Mouse (Mus musculus): Measurements from ENCODE around the gene Ppp1r1c. TPM values are rescaled to one million over a fixed set of nuclear protein-coding genes. Genes with fewer than 3 reads are reported as not detected.

Gene Ppp1r1c
- polyA plus RNA-seq, 1 experiment from 2014 or later, result 93.7 TPM

DNA sequence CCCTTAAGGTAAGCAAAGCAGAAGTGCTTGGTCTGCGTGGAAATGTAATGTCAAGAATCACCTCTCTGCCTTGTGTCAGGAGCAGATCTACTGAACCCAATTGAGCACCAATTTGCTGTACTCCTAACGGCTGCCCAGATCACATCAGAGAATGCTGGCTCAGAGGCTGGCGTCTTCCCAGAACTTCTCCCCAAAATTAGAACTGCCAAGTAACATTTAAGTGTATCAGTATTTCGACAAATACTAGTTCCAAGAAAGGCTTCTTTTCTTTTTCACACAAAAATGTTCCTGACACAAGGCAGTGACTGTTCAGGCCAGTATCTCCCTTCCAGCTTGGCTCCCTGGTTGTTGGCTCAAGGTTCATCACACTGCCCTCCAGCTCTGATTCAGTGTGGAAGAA lies 52.4 kb downstream of the Ppp1r1c start:
- Histone ChIP-seq H3K4me2 (no peak overlapping the region), H3K27ac (replicated peaks) (no peak overlapping the region), H3K9me3 (no peaks in the 10 kb centered on the region), H3K4me1 (replicated peaks) (no peaks in the 10 kb centered on the region), H3K4me3 (no peak overlapping the region), H3K36me3 (no peaks in the 10 kb centered on the region), H3K27me3 (no peaks in the 10 kb centered on the region), H3K9ac (no peak overlapping the region)
- 87% methylated on average over 4 of the region's 4 CpGs for WGBS
- ATAC-seq (ENCODE audit: low read depth), result no peak

DNA sequence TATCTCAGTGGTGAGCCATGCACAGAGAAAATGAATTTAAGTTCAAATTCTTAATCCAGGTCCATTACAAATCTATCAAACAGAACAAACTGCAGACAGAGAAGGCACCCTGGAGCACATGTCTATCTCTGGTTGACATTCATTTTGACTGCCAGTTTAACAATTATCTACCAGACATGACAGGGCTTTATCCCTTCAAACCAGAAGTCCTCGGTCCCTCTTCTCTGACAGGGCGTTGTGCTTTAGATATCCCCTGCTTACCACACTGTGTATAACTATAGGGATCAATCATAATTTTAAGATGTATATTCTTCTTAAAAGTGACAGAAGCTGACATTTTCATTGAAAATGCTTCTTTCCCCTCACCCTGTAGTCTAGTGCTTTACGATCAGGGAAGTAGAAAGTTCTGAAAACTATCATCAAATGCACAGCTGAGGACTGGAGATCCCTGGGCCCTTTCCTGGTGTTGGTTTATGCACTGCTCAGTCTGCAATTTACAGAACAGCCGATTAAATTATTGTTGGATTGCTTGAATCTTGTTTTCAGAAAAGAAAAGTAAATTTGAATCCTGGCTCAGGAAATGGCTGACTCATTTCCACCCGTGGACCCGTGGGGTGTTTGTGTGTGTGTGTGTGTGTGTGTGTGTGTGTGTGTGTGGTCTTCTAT lies 55.3 kb downstream of the Ppp1r1c start:
- no peak overlapping the region for H3K9ac ChIP-seq
- no peaks in the 10 kb centered on the region for H3K4me1 ChIP-seq (replicated peaks)
- no peaks in the 10 kb centered on the region for H3K27me3 ChIP-seq
- H3K27ac ChIP-seq (replicated peaks), result no peak overlapping the region
- H3K4me2 ChIP-seq, result no peak overlapping the region
- WGBS, result 82% methylated on average over 6 of the region's 6 CpGs
- ATAC-seq (ENCODE audit: low read depth), result no peak
- no peaks in the 10 kb centered on the region for H3K36me3 ChIP-seq
- no peaks in the 10 kb centered on the region for H3K9me3 ChIP-seq
- no peak overlapping the region for H3K4me3 ChIP-seq

DNA sequence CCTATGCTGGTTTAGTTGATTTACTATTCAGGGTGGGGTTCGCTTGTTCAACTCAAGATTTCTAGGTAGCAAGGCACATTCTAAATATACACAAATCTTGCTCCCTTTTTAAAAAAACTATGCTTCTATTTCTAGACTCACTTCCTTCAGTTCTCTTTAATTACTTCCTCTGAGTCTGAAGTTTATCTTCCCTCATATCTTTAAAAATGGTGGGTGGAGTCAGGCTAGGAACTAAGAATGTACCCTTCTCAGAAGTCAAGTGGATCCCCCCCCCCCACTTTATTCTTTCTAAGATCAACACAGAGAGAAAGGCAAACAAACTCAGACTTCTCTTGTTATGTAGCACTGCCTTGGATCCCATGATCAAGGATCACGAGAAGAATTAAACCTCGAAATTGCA lies 57.5 kb downstream of the Ppp1r1c start:
- H3K36me3 ChIP-seq, result no peaks in the 10 kb centered on the region
- WGBS, result 88% methylated on average over 3 of the region's 3 CpGs
- H3K4me3 ChIP-seq, result no peak overlapping the region
- H3K9ac ChIP-seq, result no peak overlapping the region
- ATAC-seq (ENCODE audit: low read depth), result no peak
- no peaks in the 10 kb centered on the region for H3K9me3 ChIP-seq
- H3K4me2 ChIP-seq, result no peak overlapping the region
- no peaks in the 10 kb centered on the region for H3K4me1 ChIP-seq (replicated peaks)
- H3K27ac ChIP-seq (replicated peaks), result no peak overlapping the region
- no peaks in the 10 kb centered on the region for H3K27me3 ChIP-seq

DNA sequence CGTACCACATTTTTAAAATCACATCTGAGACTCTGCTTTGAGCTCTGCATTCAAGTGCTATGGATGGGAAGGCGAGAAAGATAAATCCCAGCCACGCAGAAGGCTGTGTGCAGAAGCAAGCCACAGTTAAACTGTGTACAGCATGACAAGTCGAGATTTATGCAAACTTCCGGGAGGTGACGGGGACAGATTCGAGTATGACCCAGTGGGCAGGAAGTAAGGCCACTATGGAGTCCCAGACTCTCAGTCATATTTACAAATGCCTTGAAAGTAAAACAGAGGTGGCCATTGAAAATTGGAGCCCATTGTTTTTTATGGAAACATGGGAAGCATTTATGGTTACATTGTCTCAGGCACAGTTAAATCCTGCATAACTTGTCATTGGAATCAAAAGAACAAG lies 58.1 kb downstream of the Ppp1r1c start:
- Histone ChIP-seq H3K9ac (no peak overlapping the region), H3K9me3 (no peaks in the 10 kb centered on the region), H3K4me2 (no peak overlapping the region), H3K4me3 (no peak overlapping the region), H3K27ac (replicated peaks) (no peak overlapping the region), H3K4me1 (replicated peaks) (no peaks in the 10 kb centered on the region), H3K27me3 (no peaks in the 10 kb centered on the region), H3K36me3 (no peaks in the 10 kb centered on the region)
- no peak for ATAC-seq (ENCODE audit: low read depth)
- WGBS, result 72% methylated on average over 7 of the region's 7 CpGs

DNA sequence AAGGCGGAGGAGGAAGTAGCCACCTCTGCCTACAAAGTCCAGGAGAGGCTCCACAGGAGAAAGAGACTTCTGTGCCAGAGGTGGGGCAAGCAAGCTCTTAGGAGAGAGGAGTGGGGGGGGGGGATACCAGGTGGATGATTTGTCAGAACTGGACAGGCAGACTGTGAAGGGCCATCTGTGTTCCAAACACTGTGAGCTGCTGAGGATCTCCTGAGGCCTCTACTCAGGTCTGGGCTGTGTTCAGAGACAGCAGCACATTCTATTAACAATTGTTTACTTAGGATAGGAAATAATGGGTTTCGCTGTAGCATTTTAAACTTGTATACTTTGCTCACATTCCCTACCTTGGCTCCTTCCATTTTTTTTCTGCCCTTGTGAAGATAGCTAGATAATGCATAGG lies 61.0 kb downstream of the Ppp1r1c start:
- no peak overlapping the region for H3K4me2 ChIP-seq
- no peak overlapping the region for H3K27ac ChIP-seq (replicated peaks)
- H3K36me3 ChIP-seq, result no peaks in the 10 kb centered on the region
- no peak for ATAC-seq (ENCODE audit: low read depth)
- H3K9ac ChIP-seq, result no peak overlapping the region
- H3K27me3 ChIP-seq, result no peaks in the 10 kb centered on the region
- H3K9me3 ChIP-seq, result no peaks in the 10 kb centered on the region
- 89% methylated on average over 2 of the region's 2 CpGs for WGBS
- no peaks in the 10 kb centered on the region for H3K4me1 ChIP-seq (replicated peaks)
- no peak overlapping the region for H3K4me3 ChIP-seq

DNA sequence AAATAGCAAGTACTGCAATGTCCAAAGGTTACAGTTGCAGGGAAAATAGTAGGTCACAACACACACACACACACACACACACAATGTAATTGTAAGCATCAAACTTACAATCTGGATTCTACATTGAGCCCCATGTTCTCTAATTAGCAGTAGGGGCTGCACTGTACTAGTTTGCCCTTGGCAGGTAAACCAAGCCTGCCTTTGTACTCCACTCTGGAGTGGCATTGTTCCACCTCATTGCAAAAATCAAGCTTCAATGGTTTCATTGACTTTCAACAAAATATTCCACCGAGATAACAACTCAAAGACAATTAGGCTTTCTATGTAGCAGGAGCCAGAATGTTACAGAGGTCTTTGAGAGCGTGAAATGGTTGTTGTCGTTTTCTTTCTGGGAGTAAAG lies 62.7 kb downstream of the Ppp1r1c start:
- H3K9ac ChIP-seq, result no peak overlapping the region
- no peak overlapping the region for H3K4me2 ChIP-seq
- H3K9me3 ChIP-seq, result no peaks in the 10 kb centered on the region
- no peaks in the 10 kb centered on the region for H3K36me3 ChIP-seq
- no peaks in the 10 kb centered on the region for H3K27me3 ChIP-seq
- H3K27ac ChIP-seq (replicated peaks), result no peak overlapping the region
- ATAC-seq (ENCODE audit: low read depth), result no peak
- no peaks in the 10 kb centered on the region for H3K4me1 ChIP-seq (replicated peaks)
- H3K4me3 ChIP-seq, result no peak overlapping the region
- 36% methylated on average over 3 of the region's 3 CpGs for WGBS

DNA sequence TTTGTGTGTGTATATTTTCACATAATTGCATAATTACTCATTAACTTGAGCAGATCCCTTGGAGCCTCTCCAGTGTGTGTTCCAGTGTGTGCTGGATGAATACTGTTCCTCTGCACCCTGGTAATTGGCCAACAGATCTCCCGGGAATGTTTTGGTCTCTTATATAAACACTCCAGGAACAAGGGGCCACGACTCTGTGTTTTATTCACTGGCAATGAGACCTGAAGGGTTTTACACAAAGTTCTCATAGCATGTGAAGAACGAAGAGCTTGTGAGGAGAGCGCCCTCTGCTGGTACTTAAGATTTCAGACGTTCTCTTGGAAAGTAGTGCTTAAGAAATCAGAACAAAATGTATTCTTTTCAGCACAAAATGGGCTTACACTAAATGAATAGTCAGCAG lies 66.8 kb downstream of the Ppp1r1c start:
- peak; percentile 32; the same call in 1 of the 2 replicates for ATAC-seq (ENCODE audit: low read depth)
- H3K4me2 ChIP-seq, result no peak overlapping the region
- H3K27ac ChIP-seq (replicated peaks), result no peak overlapping the region

DNA sequence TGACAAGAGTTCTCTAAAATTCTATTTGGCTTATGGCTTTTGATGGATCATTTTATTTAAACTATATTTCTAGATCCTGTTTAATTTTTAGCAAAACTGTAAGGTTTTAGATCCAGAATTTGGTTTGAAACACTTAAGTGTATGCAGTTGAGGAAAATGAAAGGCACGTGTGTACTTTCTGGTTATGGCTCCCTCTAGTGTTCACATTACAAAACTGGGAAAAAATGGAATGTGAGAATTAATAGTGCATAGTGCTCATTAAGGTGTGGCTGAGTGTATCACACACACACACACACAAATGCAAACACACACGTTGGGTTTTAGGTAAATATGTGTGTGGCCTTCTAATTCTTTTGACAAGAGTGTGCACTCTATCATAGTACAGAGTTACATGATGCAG lies 70.2 kb downstream of the Ppp1r1c start:
- H3K27me3 ChIP-seq, result no peaks in the 10 kb centered on the region
- H3K27ac ChIP-seq (replicated peaks), result no peak overlapping the region
- no peak overlapping the region for H3K9ac ChIP-seq
- WGBS, result 76% methylated on average over 2 of the region's 2 CpGs
- no peaks in the 10 kb centered on the region for H3K36me3 ChIP-seq
- H3K4me1 ChIP-seq (replicated peaks), result no peaks in the 10 kb centered on the region; the same call in 1 of the 2 replicates
- no peak for ATAC-seq (ENCODE audit: low read depth)
- H3K9me3 ChIP-seq, result no peaks in the 10 kb centered on the region
- H3K4me3 ChIP-seq, result no peak overlapping the region
- H3K4me2 ChIP-seq, result no peak overlapping the region

More for the DNA sequence above, 66.8 kb downstream of the Ppp1r1c start:
- Histone ChIP-seq H3K4me3 (no peak overlapping the region), H3K9me3 (no peaks in the 10 kb centered on the region), H3K36me3 (no peaks in the 10 kb centered on the region), H3K27me3 (no peaks in the 10 kb centered on the region), H3K9ac (no peak overlapping the region), H3K4me1 (replicated peaks) (no peaks in the 10 kb centered on the region)
- WGBS, result 3% methylated on average over 5 of the region's 5 CpGs

DNA sequence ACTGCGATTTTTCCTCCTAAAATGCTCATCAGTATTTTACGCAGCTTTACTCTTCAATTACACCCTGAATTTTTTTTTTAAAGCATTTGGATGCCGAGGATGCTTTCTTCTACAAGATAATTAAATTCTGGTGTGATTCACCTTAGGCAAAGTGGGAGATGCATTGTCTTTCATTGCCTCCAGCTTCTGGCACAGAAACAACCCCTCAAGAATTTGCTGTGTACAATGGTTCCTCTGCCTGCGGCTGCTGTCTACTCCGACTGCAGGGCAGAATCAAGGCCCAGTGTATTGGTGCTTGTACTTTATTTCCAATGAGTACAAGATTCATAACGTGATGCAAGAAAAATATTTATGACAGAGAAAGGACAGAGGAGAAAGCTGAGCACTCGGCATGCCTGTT lies 73.2 kb downstream of the Ppp1r1c start:
- Histone ChIP-seq H3K4me1 (replicated peaks) (no peaks in the 10 kb centered on the region; the same call in 1 of the 2 replicates), H3K27me3 (no peaks in the 10 kb centered on the region), H3K4me2 (no peak overlapping the region), H3K27ac (replicated peaks) (no peak overlapping the region), H3K9me3 (no peaks in the 10 kb centered on the region), H3K9ac (no peak overlapping the region), H3K36me3 (no peaks in the 10 kb centered on the region), H3K4me3 (no peak overlapping the region)
- 58% methylated on average over 7 of the region's 7 CpGs for WGBS
- ATAC-seq (ENCODE audit: low read depth), result no peak

DNA sequence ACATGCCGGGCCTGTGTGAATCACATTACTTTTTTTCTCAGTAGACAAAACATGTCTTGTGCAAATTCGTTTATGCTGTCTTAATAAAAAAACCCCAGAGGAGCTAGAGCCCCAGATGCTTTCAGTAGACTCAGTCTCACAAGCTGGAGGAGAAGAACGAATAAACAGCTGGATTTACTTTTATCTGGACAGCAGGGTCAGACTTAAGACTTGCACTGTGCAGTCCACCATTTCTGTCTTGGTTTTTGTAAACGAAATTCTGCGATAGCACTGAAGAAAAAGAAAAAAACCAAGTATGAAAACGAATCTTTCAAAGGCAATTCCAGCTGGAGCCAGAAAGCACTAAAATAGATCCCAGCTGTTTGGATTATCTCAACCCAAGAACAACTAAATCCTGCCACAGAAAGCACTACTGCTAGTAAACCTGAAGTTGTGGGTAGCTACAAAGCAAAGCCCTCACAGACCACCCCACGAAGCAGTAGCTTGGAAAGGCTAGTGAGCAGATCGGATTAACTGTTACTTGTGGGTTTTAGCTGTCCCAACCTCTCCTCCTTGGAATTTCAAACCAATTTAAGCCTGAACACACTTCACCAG lies 78.1 kb downstream of the Ppp1r1c start:
- Histone ChIP-seq H3K4me1 (replicated peaks) (no peaks in the 10 kb centered on the region; the same call in 1 of the 2 replicates), H3K4me3 (no peak overlapping the region), H3K27ac (replicated peaks) (no peak overlapping the region), H3K9ac (no peak overlapping the region), H3K27me3 (no peaks in the 10 kb centered on the region), H3K36me3 (no peaks in the 10 kb centered on the region), H3K9me3 (no peaks in the 10 kb centered on the region), H3K4me2 (no peak overlapping the region)
- 68% methylated on average over 8 of the region's 8 CpGs for WGBS
- no peak for ATAC-seq (ENCODE audit: low read depth)

DNA sequence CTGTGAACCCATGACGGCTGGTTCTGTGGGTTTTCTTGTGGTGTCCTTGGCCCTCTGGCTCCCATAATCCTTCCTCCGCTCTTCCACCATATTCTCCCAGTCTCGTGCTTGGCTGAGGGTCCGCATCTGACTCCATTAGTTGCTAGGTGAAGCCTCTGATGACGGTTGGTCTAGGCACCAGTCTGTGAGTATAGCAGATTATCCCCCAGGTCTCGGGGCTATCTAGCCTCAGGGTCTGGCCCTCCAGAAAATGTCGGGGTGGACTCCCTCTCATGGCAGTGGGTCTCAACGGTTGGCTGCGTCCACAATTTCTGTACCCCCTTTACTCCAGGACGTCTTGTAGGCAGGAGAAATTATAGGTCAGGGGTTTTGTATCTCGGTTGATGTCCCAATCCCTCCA lies 78.9 kb downstream of the Ppp1r1c start:
- Histone ChIP-seq H3K27me3 (no peaks in the 10 kb centered on the region), H3K4me3 (no peak overlapping the region), H3K4me2 (no peak overlapping the region), H3K9me3 (no peaks in the 10 kb centered on the region), H3K36me3 (no peaks in the 10 kb centered on the region), H3K9ac (no peak overlapping the region), H3K4me1 (replicated peaks) (no peaks in the 10 kb centered on the region), H3K27ac (replicated peaks) (no peak overlapping the region)
- no peak for ATAC-seq (ENCODE audit: low read depth)
- WGBS, result 90% methylated on average over 11 of the region's 11 CpGs

DNA sequence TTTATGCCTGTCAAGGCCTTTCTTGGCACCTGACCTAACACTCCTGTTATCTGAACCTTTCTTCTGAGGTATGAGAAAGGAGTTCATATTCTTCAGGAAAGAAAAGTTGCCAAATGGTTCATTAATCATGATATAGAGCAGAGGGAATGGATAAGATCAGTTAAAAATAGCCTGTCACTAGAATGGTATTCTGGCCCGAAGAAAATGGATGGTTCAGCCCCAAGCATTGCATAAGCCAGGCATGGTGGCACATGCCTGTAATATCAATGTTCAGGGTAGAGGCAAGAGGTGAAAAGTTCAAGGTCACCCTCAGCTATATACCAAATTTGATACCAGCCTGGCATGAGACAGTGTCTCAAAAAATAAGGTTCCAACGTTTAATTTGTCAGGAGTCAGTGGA lies 85.6 kb downstream of the Ppp1r1c start:
- no peak overlapping the region for H3K4me3 ChIP-seq
- H3K27me3 ChIP-seq, result no peaks in the 10 kb centered on the region
- H3K9me3 ChIP-seq, result no peaks in the 10 kb centered on the region
- H3K27ac ChIP-seq (replicated peaks), result no peak overlapping the region
- no peak overlapping the region for H3K4me2 ChIP-seq
- WGBS, result 76% methylated on average over 2 of the region's 2 CpGs
- H3K4me1 ChIP-seq (replicated peaks), result no peaks in the 10 kb centered on the region
- ATAC-seq (ENCODE audit: low read depth), result no peak
- H3K36me3 ChIP-seq, result no peaks in the 10 kb centered on the region
- no peak overlapping the region for H3K9ac ChIP-seq

DNA sequence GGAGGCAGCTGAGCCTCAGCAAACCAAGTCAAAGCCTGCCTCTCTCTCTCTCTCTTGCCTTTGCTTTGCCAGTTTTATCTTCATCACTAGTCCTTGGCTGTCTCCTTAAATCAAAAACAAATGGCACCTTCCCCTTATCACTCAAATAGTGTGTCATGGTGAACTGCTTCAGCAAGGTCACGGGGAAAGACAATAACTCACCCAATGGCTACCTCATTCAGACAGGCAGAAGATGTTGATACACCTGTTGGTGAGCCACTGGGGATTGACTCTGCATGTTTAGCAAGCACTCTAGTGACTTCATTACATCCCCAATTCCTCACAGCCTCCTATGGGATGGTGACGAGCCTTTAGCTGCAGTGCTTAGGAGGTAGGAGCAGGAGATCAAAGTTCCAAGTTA lies 89.9 kb downstream of the Ppp1r1c start:
- no peaks in the 10 kb centered on the region for H3K9me3 ChIP-seq
- no peak for ATAC-seq (ENCODE audit: low read depth)
- WGBS, result 61% methylated on average over 2 of the region's 2 CpGs
- H3K9ac ChIP-seq, result no peak overlapping the region
- 0 out of 2 replicates have a peak, but pooled peaks cover 2% of the 10 kb centered on the region for H3K4me1 ChIP-seq (replicated peaks)
- H3K27me3 ChIP-seq, result no peaks in the 10 kb centered on the region
- H3K36me3 ChIP-seq, result no peaks in the 10 kb centered on the region
- no peak overlapping the region for H3K4me3 ChIP-seq
- H3K4me2 ChIP-seq, result no peak overlapping the region
- H3K27ac ChIP-seq (replicated peaks), result no peak overlapping the region

Data from neural tube, embryonic 13.5 days (tissue).